Mouse (Mus musculus) embryonic facial prominence, embryonic 11.5 days (tissue): ENCODE data around the gene Ifit1bl2. TPM values are rescaled to one million over a fixed set of nuclear protein-coding genes. Genes with fewer than 3 reads are reported as not detected.
"Not testable (repeated sequence)": the region's sequence is repeated elsewhere in the genome, so short reads cannot be mapped to it uniquely, and the experiment has no call there.

ENCODE experiments used
- ATAC-seq: fragments of 200-750 bp; cut with Nextera tagmentation; replicated peaks from 2 replicates; pipeline ENCODE4 v1.8.0; 2017; ENCODE audit warnings: low read depth; ENCODE audit not compliant: insufficient number of reproducible peaks, low FRiP score, low TSS enrichment
- DNase-seq: peaks from one replicate; pipeline ENCODE4 v3.0.0-alpha.2; 2015; ENCODE audit warnings: low spot score
- H3K27ac ChIP-seq: fragments of 300-500 bp; sonication (generic); replicated peaks from 2 replicates; pipeline ENCODE4 v1.5.1; 2014; ENCODE audit warnings: mild to moderate bottlenecking, low read depth, low read length, control low read depth
- H3K27me3 ChIP-seq: fragments of 300-500 bp; sonication (generic); 2 replicates; pipeline ENCODE4 v1.6.1; 2014; ENCODE audit warnings: mild to moderate bottlenecking, low read length, moderate library complexity, mixed read lengths; ENCODE audit not compliant: control insufficient read depth, insufficient read depth
- H3K36me3 ChIP-seq: fragments of 300-500 bp; sonication (generic); replicated peaks from 2 replicates; pipeline ENCODE4 v1.6.1; 2014; ENCODE audit warnings: low read depth, mild to moderate bottlenecking, low read length, moderate library complexity, mixed read lengths; ENCODE audit not compliant: control insufficient read depth, insufficient read depth
- H3K4me1 ChIP-seq: fragments of 300-500 bp; sonication (generic); 2 replicates; pipeline ENCODE4 v1.6.1; 2014; ENCODE audit warnings: low read length, mixed read lengths; ENCODE audit not compliant: control insufficient read depth, insufficient read depth
- H3K4me2 ChIP-seq: fragments of 300-500 bp; sonication (generic); 2 replicates; pipeline ENCODE4 v1.6.1; 2014; ENCODE audit warnings: low read depth, mild to moderate bottlenecking, control low read depth, low read length, moderate library complexity
- H3K4me3 ChIP-seq: fragments of 300-500 bp; sonication (generic); 2 replicates; pipeline ENCODE4 v1.5.1; 2014; ENCODE audit warnings: low read depth, low read length, control low read depth
- H3K9ac ChIP-seq: fragments of 300-500 bp; sonication (generic); replicated peaks from 2 replicates; pipeline ENCODE4 v1.6.1; 2014; ENCODE audit warnings: mild to moderate bottlenecking, control low read depth, low read length
- H3K9me3 ChIP-seq: fragments of 300-500 bp; sonication (generic); replicated peaks from 2 replicates; pipeline ENCODE4 v1.6.1; 2016; ENCODE audit warnings: mild to moderate bottlenecking, low read length, inconsistent platforms, mixed read lengths; ENCODE audit not compliant: control insufficient read depth
- WGBS: fragments of 180-500 bp; shearing (Covaris S2); extraction: QIAGEN DNeasy Blood & Tissue Kit; methylation state at CpG from one replicate; pipeline ENCODE4 v1.1.7; 2014; 5-methylcytosine and 5-hydroxymethylcytosine counted together
- polyA plus RNA-seq: library from polyadenylated mRNA; unstranded; fragments of >200 nt; fragmentation: Nextera tagmentation; extraction: Ambion mirVana; gene quantifications from 2 replicates; pipeline ENCODE4 v1.2.1, GENCODE M21; 2014

Ifit1bl2 gene
- polyA plus RNA-seq, 1 experiment from 2014 or later, result 0.08 TPM

DNA sequence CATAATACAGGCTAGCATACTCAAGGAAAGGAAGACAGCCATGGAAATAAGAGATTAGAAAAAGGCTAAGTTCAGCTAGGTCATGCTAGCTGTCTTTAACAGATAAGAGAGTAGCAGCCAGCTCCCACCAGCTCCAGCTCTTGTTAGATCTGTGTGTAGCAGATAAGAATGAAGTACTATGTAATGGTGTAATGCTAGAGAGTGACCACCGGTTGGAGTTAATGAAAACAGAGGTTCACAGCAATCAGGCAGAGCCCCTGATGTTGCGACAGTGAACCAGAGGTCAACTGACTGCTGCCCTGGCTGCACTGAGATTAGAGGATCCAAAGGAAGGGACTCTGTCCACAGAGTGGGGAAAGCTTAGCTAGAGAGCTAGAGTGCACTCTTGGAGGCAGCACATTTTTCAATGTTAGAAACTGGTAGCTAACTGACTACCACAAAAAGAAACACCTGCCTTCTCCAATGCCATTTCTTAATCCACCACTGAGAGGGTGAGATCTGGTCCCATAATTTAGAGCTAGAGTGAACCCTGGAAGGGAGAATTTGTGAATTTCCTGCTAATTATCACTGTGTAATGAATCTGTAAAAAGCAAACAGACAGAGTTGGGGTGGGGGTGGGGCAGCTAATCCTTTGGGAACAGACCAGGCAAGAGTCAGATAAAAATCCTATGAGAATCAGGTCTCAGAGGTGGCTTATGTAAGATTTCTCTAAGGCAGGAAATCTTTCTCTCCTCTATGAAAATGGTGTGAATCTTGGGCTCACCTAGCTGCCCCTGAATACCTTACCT lies 16.2 kb upstream of the Ifit1bl2 start:
- Histone ChIP-seq H3K27me3 (no peaks in the 10 kb centered on the region), H3K36me3 (no peaks in the 10 kb centered on the region), H3K4me3 (no peak overlapping the region), H3K27ac (no peak overlapping the region), H3K9me3 (no peaks in the 10 kb centered on the region), H3K4me1 (no peaks in the 10 kb centered on the region), H3K9ac (no peak overlapping the region), H3K4me2 (no peak overlapping the region)
- WGBS, result 27% methylated on average over 2 of the region's 2 CpGs
- ATAC-seq, result no peak; the same call in 1 of the 2 replicates
- no peak for DNase-seq

GRCm38 (mm10) chr19:34655227-34655805 lies 14.8 kb upstream of the Ifit1bl2 start:
- ATAC-seq, result no peak

GRCm38 (mm10) chr19:34650997-34651396 lies 10.5 kb upstream of the Ifit1bl2 start:
- Histone ChIP-seq H3K9ac (no peak overlapping the region), H3K4me3 (no peak overlapping the region), H3K36me3 (no peaks in the 10 kb centered on the region), H3K27me3 (no peaks in the 10 kb centered on the region), H3K27ac (no peak overlapping the region), H3K4me2 (no peak overlapping the region), H3K4me1 (no peaks in the 10 kb centered on the region), H3K9me3 (no peaks in the 10 kb centered on the region)
- DNase-seq (no peak), ATAC-seq (no peak)
- WGBS, result 87% methylated on average over 6 of the region's 6 CpGs

More at GRCm38 (mm10) chr19:34655227-34655805, 14.8 kb upstream of the Ifit1bl2 start:
- Histone ChIP-seq H3K9ac (no peak overlapping the region), H3K9me3 (no peaks in the 10 kb centered on the region), H3K4me3 (no peak overlapping the region), H3K27ac (no peak overlapping the region), H3K4me1 (no peaks in the 10 kb centered on the region), H3K4me2 (no peak overlapping the region), H3K36me3 (no peaks in the 10 kb centered on the region), H3K27me3 (no peaks in the 10 kb centered on the region)
- WGBS, result 83% methylated on average over 10 of the region's 10 CpGs
- DNase-seq, result no peak

DNA sequence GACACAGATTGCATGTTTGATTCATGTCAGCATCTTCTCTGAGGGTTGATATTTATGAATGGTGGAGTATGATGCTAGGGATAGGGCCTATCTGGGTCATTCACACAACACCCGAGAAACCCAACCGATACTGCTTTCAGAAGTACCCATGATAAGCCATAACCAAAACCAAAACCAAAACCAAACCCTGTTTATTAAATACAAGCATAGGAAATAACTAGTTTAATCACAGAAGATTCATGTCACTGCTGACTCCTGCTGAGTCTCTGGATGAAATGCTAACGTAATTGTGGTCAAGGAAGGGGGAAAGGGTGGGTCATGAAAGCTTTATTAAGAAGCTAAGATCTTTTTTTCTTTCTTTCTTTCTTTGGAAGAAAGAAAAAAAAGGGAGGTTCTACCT lies 9.7 kb upstream of the Ifit1bl2 start:
- Histone ChIP-seq H3K27me3 (no peaks in the 10 kb centered on the region), H3K4me3 (no peak overlapping the region), H3K4me1 (no peaks in the 10 kb centered on the region), H3K9me3 (no peaks in the 10 kb centered on the region), H3K9ac (no peak overlapping the region), H3K27ac (no peak overlapping the region), H3K4me2 (no peak overlapping the region), H3K36me3 (no peaks in the 10 kb centered on the region)
- DNase-seq, result no peak
- WGBS, result 89% methylated on average over 3 of the region's 3 CpGs
- no peak for ATAC-seq

DNA sequence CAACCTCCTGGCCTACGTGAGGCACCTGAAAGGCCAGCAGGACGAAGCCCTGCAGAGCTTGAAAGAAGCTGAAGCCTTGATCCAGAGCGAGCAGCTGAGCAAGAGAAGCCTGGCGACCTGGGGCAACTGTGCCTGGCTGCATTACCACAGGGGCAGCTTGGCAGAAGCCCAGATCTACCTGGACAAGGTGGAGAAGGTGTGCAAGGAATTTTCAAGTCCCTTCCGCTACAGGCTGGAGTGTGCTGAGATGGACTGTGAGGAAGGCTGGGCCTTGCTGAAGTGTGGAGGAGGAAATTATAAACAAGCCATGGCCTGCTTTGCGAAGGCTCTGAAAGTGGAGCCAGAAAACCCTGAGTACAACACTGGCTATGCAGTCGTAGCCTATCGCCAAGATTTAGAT lies 7.1 kb upstream of the Ifit1bl2 start:
- H3K4me2 ChIP-seq, H3K9ac ChIP-seq, ATAC-seq, H3K4me1 ChIP-seq, DNase-seq, H3K27ac ChIP-seq, H3K27me3 ChIP-seq, H3K4me3 ChIP-seq, H3K36me3 ChIP-seq, H3K9me3 ChIP-seq: not testable (repeated sequence)
- 81% methylated on average over 7 of the region's 8 CpGs for WGBS

DNA sequence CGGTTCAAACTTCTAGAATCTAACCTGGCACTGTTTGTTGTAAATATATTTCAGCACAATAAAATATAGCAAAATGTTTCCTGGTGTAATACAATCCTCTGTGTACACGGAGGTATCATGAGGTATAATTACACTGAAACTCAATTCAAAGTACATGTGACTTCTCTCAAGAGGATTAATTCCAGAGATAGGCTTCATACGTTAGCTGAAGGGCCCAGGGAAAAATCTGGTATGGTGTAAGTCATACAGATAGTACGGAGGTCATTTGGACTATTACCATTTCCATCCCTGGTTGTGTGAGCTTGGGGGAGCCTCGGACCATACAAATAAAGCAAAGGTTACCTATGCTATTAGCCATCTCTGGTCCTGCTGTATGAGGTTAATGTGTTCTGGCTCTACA lies 2.1 kb upstream of the Ifit1bl2 start:
- no peaks in the 10 kb centered on the region for H3K4me1 ChIP-seq
- WGBS, result 76% methylated on average over 5 of the region's 5 CpGs

GRCm38 (mm10) chr19:34636933-34637557 lies 3.5 kb downstream of the Ifit1bl2 start:
- WGBS, result 21% methylated on average over 3 of the region's 3 CpGs
- H3K4me2 ChIP-seq, result no peak overlapping the region
- no peaks in the 10 kb centered on the region for H3K36me3 ChIP-seq
- no peak overlapping the region for H3K27ac ChIP-seq
- H3K4me3 ChIP-seq, result no peak overlapping the region
- H3K27me3 ChIP-seq, result no peaks in the 10 kb centered on the region
- DNase-seq (peak; percentile 75), ATAC-seq (no peak)
- no peak overlapping the region for H3K9ac ChIP-seq
- H3K4me1 ChIP-seq, result no peaks in the 10 kb centered on the region
- H3K9me3 ChIP-seq, result no peaks in the 10 kb centered on the region

More for the DNA sequence above, 2.1 kb upstream of the Ifit1bl2 start:
- Histone ChIP-seq H3K27ac (no peak overlapping the region), H3K9me3 (no peaks in the 10 kb centered on the region), H3K4me3 (no peak overlapping the region), H3K9ac (no peak overlapping the region), H3K36me3 (no peaks in the 10 kb centered on the region), H3K4me2 (no peak overlapping the region), H3K27me3 (no peaks in the 10 kb centered on the region)
- ATAC-seq (no peak), DNase-seq (no peak)

DNA sequence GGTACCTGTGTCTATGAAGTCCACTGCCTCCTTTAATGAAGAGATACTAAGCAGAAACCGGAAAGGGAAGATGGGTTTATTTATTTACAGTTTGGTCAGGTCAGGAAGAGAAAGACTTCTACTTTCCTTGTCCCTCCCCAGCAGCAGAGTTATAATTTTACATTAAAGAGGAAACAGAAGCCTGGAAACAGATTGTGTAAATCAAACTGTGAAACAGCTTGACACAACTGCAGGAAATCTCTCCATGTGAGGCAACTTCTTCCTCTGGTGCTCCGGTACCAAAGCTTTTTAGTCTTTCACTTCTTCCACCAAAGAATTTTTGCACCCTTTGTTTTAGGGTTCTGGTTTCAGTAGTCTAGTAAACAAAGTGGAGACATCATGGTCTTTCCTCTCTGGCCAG lies 7.1 kb downstream of the Ifit1bl2 start:
- no peak overlapping the region for H3K4me2 ChIP-seq
- no peak overlapping the region for H3K27ac ChIP-seq
- 82% methylated on average over 2 of the region's 2 CpGs for WGBS
- no peaks in the 10 kb centered on the region for H3K27me3 ChIP-seq
- H3K4me1 ChIP-seq, result no peaks in the 10 kb centered on the region
- ATAC-seq, result no peak
- no peaks in the 10 kb centered on the region for H3K36me3 ChIP-seq
- no peak overlapping the region for H3K4me3 ChIP-seq
- no peak for DNase-seq
- no peak overlapping the region for H3K9ac ChIP-seq
- H3K9me3 ChIP-seq, result no peaks in the 10 kb centered on the region
